Mouse (Mus musculus) liver, postnatal 0 days (tissue): ENCODE data around the gene Ctdsp1.

ENCODE experiments used
- CTCF ChIP-seq: sonication (generic); IDR thresholded peaks from 2 replicates; pipeline ENCODE4 v1.5.1; 2016; ENCODE audit warnings: antibody characterized with exemption, low read depth
- EP300 ChIP-seq: IDR thresholded peaks from 2 replicates; pipeline ENCODE4 v1.6.1; 2016; ENCODE audit warnings: antibody characterized with exemption, low read depth, mild to moderate bottlenecking

- TF ChIP-seq CTCF: no peak
- TF ChIP-seq EP300: no peak
Measured at GRCm38 (mm10) chr1:74393010-74393409, 1.7 kb downstream of the Ctdsp1 start.
